Mouse (Mus musculus) MEL-GATA-1-ER (cell line): ENCODE data around the gene Svip.

Experiments used
- DNase-seq: peaks from one replicate; pipeline ENCODE4 v3.0.0-alpha.2; 2012; ENCODE audit warnings: low read depth; ENCODE audit errors: extremely low read depth

Svip gene

DNA sequence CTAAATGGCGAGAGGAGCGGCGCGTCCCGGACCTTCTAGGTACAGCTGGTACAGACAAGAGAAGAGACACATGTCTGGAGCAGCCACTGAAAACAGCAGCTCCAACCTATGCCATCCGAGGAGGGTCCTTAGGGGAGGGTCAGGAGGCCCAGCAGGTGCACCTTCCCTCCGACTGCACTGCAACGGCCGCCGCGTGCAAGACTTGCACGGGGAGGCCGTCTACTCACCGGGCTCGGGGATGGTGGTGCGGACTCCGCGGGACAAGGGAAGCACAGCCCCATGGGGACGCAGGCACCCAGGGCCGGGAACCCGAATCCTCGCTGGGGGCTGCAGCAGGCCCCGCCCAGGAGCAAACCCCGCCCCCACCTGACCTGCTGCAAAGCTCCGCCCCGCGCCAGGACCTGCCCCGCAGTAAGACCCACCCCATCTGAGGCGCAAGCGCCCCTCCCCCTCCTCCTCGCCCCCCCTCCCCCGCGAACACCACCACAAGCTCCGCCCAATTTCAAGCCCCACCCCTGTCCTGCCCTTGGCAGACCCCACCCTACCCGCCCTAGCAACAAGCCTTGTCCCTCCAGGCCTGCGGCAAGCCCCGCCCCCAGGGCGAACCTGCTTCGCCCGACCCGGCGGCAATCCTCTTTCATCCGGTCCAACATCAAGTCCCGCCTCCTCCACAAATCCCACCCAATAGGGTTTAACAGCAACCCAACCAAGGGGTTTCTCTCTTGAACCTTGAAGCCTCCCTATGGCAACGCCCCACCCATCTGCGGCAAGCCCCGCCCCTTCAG lies at the start of gene Svip:
Gene Svip, minus strand, starts transcription at position 508 of the 785 bp plus-strand sequence.
- DNase-seq = peak; percentile 93

- DNase-seq = peak; percentile 6
Measured at GRCm38 (mm10) chr7:52037600-52038582, 32.1 kb upstream of the Svip start.

- no peak for DNase-seq
Measured at GRCm38 (mm10) chr7:52024050-52024626, 18.3 kb upstream of the Svip start.

DNA sequence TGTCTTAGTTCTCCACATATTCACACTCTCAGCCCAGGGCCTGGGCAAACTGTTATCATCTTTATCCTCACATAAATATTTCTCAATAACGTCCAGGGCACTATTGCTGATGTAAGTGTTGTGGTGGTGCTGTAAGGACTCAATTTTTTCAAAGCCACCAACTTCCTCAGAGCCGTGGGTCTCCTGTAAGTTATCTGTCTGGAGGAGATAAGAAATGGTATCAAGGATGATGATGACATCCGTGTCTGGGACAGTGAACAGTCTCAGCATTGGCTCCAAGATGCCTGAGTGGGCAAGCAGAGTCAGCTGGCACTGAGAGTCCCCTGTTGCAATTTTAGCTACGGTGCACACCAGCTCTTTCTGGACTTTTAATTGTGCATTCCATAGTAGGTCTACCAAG lies 16.2 kb upstream of the Svip start:
- no peak for DNase-seq

DNA sequence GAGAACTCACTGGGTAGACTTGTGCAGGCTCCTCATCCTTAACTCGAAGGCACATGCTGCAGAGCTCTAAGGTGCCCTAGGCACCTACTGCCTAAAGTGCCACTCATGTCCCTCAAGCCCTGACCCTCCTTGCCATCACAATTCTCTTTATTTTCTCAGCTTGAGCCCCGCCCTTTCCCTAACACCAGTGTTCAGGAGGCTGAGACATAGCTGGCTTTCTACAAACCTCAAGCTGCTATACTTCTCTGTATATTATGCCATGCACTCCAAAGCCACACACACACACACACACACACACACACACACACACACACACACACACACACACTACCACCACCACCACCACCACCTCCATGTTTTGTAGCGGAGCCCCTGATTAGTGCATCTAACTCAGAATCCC lies 9.8 kb upstream of the Svip start, which contains the start of gene 1700015G11Rik:
Gene 1700015G11Rik, minus strand, starts transcription at position 101 of the 400 bp plus-strand sequence.
- no peak for DNase-seq

GRCm38 (mm10) chr7:52015180-52015579 lies 9.4 kb upstream of the Svip start:
- no peak for DNase-seq

DNA sequence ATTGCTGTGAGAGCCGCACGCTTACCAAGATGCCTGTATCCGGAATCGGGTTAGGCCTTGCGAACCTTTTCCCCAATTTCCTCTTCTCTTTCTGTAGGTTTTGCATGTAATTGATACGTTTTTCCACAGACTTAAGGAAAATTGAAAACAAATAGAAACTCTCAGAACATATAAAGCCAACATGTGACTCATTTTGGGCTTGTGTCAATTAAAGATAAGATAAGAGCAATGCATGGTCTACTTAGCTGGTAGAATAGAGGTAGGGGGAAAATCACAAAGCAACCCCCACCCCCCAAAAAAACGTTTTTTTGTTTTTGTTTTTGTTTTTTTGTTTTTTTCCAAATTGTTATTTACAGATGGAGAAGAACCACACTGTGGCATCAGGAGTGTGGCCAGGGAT lies 7.6 kb upstream of the Svip start:
- no peak for DNase-seq

DNA sequence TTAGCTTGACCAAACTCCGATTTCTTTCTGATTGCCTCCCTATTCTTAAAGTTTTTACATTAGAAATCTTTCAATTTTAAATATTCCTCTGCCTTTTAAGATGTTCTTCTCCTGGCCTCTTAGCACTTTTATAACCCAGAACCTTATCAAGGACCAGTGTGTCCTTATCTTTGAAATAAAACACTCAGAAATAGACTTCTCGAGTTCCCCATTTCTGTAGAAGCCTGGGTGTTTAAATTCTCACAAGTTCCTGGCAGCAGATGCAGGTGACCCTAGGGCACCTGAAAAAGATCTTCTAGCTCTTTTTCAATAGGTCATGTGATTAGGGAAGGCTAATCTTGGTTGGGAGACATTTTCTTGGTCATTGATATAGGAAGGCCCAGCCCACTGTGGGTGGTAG lies 1.3 kb upstream of the Svip start:
- no peak for DNase-seq

GRCm38 (mm10) chr7:52006296-52006630 lies 445 bp upstream of the Svip start:
- DNase-seq = no peak

DNA sequence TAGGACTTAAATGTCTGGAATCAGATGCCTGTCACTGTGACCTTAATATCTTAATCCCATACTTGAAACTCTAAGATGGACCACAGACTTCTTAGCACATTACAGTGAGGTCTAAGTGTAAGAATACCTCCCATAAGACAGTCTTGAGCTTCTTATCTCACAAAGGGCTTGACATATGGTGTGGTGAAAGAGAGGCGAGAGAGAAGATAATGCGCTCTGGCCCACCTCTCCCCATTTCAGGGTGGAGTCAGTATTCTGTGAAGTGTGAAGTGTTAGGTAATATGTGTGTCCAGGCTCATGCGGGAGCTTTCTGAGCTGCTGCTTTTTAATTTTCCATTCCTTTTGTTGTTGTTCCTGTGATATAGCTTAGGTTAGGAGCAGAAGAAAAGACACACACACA lies 14.8 kb downstream of the Svip start:
- DNase-seq = peak; percentile 68

DNA sequence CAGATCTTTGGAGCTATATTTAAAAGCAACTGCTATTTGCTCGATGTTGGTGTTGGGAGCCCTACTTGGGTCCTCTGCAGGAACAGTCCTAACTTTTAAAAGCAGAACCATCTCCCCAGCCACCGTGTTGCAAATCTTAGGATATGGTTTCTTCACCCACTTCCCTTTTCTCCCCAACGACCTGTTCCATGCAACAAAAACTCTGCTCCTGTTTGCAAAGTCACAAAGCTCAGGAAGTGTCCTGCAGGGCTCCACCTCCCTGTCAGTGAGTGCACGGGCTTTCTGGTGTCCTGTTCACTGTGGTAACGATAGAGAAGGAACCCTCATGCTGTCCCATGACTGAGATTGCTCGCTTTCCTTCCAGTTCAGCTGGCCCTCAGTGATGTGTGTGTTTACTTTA lies 18.9 kb downstream of the Svip start:
- DNase-seq = peak; percentile 81

- no peak for DNase-seq
Measured at GRCm38 (mm10) chr7:51985763-51986162, 20.1 kb downstream of the Svip start.

DNA sequence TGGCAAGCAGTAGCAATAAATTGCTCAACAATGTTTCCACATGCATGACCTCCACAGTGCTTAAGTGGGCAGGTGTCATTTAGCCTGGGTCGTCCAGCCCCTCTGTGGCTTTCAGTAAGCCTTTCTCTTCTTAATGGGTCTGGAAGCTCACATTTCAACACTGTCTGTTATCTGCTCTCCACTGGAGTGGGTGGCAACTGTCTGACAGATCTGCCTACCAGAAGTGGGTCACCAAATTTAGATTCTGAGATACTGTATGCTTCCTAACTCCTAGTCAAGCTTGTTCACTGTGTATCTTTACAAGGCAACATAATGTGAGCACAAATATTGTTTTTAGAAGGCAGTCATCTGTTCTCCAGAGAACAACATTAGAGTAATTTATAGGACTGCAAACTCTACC lies 23.5 kb downstream of the Svip start:
- no peak for DNase-seq

GRCm38 (mm10) chr7:51979271-51979670 lies 26.5 kb downstream of the Svip start:
- peak; percentile 7 for DNase-seq

DNA sequence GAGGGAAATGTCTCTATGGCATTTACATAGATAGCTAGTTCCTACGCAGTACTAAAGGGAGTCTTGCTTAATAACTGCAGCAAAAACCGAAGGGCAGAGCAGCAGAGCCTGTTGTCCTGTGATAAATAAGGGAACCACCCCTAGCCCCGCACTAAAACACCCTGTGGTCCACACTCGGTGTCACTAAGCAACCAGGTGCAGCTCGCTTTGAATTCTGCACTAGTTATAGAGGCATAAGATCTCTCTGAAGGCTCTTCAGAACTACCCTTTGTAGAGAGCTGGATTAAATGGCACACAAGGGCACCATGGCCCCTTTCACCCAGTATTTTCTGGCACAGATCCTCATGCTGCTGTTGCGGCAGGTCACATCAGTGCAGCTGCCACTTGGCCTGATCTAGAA lies 30.6 kb downstream of the Svip start:
- no peak for DNase-seq

GRCm38 (mm10) chr7:51973526-51973925 lies 32.3 kb downstream of the Svip start:
- no peak for DNase-seq

DNA sequence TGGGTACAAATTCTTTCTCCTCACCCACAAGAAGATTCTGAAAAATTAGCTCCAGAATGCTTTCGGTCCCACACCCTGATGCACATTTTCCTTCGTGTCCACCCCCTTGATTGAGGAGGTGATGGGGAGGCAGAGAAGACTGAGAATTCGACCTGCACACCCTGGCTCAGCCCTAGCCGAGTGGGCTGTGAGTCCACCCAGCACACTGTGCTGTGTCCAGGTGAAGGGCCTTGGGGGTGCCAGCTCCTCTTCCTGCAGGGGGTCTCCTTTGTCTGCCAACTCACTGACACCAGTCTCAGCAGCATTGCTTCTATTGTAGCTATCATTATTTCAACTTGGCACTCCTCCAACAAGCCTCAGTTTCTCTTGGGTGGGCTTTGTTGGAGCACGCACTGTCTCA lies 32.7 kb downstream of the Svip start:
- no peak for DNase-seq

DNA sequence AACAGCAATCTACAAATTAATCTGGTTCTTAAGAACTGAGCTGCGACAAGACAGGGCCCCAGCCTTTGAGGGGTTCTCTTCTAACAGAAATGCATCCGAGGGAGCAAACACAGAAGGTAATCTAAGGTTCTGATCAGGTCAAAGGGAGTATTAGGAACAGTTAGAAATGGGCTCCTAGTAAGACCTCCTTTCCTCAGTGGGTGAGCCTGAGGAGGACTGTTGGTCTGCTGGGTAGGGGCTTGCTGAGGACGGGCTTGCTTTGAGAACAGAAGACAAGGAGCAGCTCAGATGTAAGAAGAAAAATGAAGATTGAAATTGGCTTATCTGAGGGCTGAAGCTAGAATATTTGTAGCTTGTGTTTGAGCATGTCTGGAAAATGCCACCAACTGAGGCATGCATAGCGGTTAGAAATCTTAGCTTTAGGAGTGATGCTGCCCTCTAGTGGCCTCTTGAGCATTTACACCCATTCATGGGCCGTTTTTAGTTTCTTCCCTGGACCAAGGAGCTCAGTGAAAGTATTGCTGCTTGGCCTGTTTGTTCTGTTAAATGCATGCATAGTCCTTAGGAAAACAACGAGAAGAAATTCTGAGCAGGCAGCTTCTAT lies 33.5 kb downstream of the Svip start:
- DNase-seq = peak; percentile 8

DNA sequence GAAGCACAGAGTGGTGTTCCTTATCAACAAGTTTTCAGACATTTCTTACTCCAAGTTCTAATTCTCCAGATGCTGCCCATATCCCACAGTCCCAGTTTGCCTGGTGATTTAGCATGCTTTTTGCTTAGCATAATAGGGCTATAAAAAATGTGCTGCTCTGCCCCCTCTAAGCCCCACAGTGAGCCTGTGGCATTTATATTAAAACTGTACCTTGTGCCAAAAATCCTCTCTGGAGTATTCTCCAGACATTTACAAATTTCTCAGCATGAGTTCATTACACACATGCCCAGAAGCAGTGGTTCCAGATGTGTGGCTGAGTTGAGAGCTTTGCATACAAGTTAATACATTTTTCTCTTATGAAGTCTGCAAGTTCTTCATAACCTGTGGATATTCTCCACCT lies 36.4 kb downstream of the Svip start:
- no peak for DNase-seq

DNA sequence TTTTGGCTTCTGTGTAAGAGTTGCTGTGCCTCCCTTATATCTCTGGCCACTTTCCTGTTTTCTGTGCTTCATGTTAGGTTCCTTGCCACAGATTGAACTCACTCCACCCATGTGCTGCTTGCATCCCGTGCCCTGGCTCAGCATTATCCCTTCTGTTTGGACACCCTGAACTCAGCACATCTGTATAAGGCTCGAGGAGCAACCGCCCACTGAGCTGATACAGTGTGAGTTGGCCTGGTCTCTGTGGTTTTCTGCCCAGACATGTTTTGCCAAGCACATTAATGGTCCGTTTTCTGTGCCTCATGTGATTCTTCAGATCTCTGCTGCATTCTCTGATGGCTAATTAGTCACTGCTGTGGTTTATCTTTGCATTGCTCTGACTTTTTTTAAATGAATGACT lies 38.2 kb downstream of the Svip start:
- DNase-seq = no peak

DNA sequence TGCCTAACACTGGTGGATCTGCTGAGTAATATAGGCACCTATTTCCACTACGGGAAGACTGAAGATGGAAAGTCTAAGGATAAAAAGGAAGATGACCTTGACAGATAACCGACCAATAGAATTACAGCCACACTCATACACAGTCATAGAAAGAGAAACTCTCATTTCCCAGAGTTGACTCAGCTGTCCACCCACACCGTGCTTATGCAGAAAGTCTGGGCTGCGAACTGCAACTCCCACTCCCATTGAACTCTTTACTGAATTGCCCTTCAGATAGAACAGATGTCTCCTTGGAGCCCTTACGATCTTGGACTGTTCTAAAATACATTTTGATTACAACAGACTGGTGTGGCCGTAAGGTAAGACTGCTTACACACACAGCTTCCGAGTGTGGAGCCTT lies 41.1 kb downstream of the Svip start:
- DNase-seq = no peak
